Mouse (Mus musculus) forebrain, embryonic 13.5 days (tissue): ENCODE data around the gene Cpxm2. TPM values are rescaled to one million over a fixed set of nuclear protein-coding genes. Genes with fewer than 3 reads are reported as not detected.

Experiments
- ATAC-seq: fragments of 200-750 bp; cut with Nextera tagmentation; 2 replicates; pipeline ENCODE4 v1.8.0; 2017
- H3K27ac ChIP-seq: fragments of 300-500 bp; sonication (generic); 2 replicates; pipeline ENCODE4 v1.5.1; 2015; ENCODE audit warnings: inconsistent platforms, mild to moderate bottlenecking, moderate library complexity
- H3K27me3 ChIP-seq: fragments of 300-500 bp; sonication (generic); 2 replicates; pipeline ENCODE4 v1.6.1; 2015; ENCODE audit warnings: mild to moderate bottlenecking, inconsistent platforms
- H3K36me3 ChIP-seq: fragments of 300-500 bp; sonication (generic); 2 replicates; pipeline ENCODE4 v1.6.1; 2015; ENCODE audit warnings: mild to moderate bottlenecking, inconsistent platforms; ENCODE audit not compliant: poor library complexity, severe bottlenecking
- H3K4me1 ChIP-seq: fragments of 300-500 bp; sonication (generic); 2 replicates; pipeline ENCODE4 v1.6.1; 2015; ENCODE audit warnings: inconsistent platforms
- H3K4me2 ChIP-seq: fragments of 300-500 bp; sonication (generic); 2 replicates; pipeline ENCODE4 v1.6.1; 2015; ENCODE audit warnings: inconsistent platforms, mild to moderate bottlenecking, moderate library complexity
- H3K4me3 ChIP-seq: fragments of 300-500 bp; sonication (generic); 2 replicates; pipeline ENCODE4 v1.5.1; 2015; ENCODE audit warnings: mild to moderate bottlenecking, inconsistent platforms
- H3K9ac ChIP-seq: fragments of 300-500 bp; sonication (generic); 2 replicates; pipeline ENCODE4 v1.6.1; 2015; ENCODE audit warnings: mild to moderate bottlenecking, inconsistent platforms
- H3K9me3 ChIP-seq: fragments of 300-500 bp; sonication (generic); replicated peaks from 2 replicates; pipeline ENCODE4 v1.6.1; 2016; ENCODE audit warnings: inconsistent platforms
- whole genome bisulfite sequencing: fragments of 180-500 bp; shearing (Covaris S2); methylation state at CpG from one replicate; pipeline ENCODE4 v1.1.7; 2015; 5-methylcytosine and 5-hydroxymethylcytosine counted together
- polyA plus RNA-seq: library from polyadenylated mRNA; unstranded; fragments of >200 nt; fragmentation: Nextera tagmentation; extraction: Ambion mirVana; gene quantifications from 2 replicates; pipeline ENCODE4 v1.2.1, GENCODE M21; 2015

The Cpxm2 gene
- polyA plus RNA-seq, 1 experiment from 2014 or later = 0.65 TPM

- no peak for ATAC-seq
- no peak overlapping the region for H3K9ac ChIP-seq
- H3K4me1 ChIP-seq = no peaks in the 10 kb centered on the region
- WGBS = 89% methylated on average over 6 of the region's 6 CpGs
- no peak overlapping the region for H3K4me3 ChIP-seq
- no peaks in the 10 kb centered on the region for H3K36me3 ChIP-seq
- H3K9me3 ChIP-seq = no peaks in the 10 kb centered on the region
- H3K4me2 ChIP-seq = no peak overlapping the region
- no peaks in the 10 kb centered on the region for H3K27me3 ChIP-seq
- H3K27ac ChIP-seq = no peak overlapping the region
Observed at GRCm38 (mm10) chr7:132070877-132071625, 83.5 kb downstream of the Cpxm2 start.

GRCm38 (mm10) chr7:132067951-132068350, 86.6 kb downstream of the Cpxm2 start:
- Histone ChIP-seq H3K4me1 (no peaks in the 10 kb centered on the region), H3K9me3 (no peaks in the 10 kb centered on the region), H3K4me3 (no peak overlapping the region), H3K27ac (no peak overlapping the region), H3K4me2 (no peak overlapping the region), H3K27me3 (no peaks in the 10 kb centered on the region), H3K36me3 (no peaks in the 10 kb centered on the region), H3K9ac (no peak overlapping the region)
- WGBS = 85% methylated on average over 5 of the region's 5 CpGs
- ATAC-seq = no peak

- no peaks in the 10 kb centered on the region for H3K27me3 ChIP-seq
- no peak overlapping the region for H3K4me3 ChIP-seq
- H3K4me2 ChIP-seq = no peak overlapping the region
- H3K36me3 ChIP-seq = no peaks in the 10 kb centered on the region
- no peak overlapping the region for H3K27ac ChIP-seq
- no peak for ATAC-seq
- no peak overlapping the region for H3K9ac ChIP-seq
- WGBS = 83% methylated on average over 5 of the region's 5 CpGs
- no peaks in the 10 kb centered on the region for H3K9me3 ChIP-seq
- H3K4me1 ChIP-seq = no peaks in the 10 kb centered on the region
Observed at GRCm38 (mm10) chr7:132067511-132067910, 87.0 kb downstream of the Cpxm2 start.

- H3K9me3 ChIP-seq = no peaks in the 10 kb centered on the region
- no peak for ATAC-seq
- H3K4me3 ChIP-seq = no peak overlapping the region
- no peak overlapping the region for H3K4me2 ChIP-seq
- WGBS = 83% methylated on average over 7 of the region's 7 CpGs
- H3K4me1 ChIP-seq = no peaks in the 10 kb centered on the region
- H3K27ac ChIP-seq = no peak overlapping the region
- H3K27me3 ChIP-seq = no peaks in the 10 kb centered on the region
- no peak overlapping the region for H3K9ac ChIP-seq
- H3K36me3 ChIP-seq = no peaks in the 10 kb centered on the region
Observed at GRCm38 (mm10) chr7:132060116-132060515, 94.4 kb downstream of the Cpxm2 start.

GRCm38 (mm10) chr7:132056565-132056964, 98.0 kb downstream of the Cpxm2 start:
- Histone ChIP-seq H3K9me3 (no peaks in the 10 kb centered on the region), H3K9ac (no peak overlapping the region), H3K4me3 (no peak overlapping the region), H3K4me1 (no peaks in the 10 kb centered on the region), H3K27ac (no peak overlapping the region), H3K36me3 (no peaks in the 10 kb centered on the region), H3K27me3 (no peaks in the 10 kb centered on the region), H3K4me2 (no peak overlapping the region)
- WGBS = 35% methylated on average over 7 of the region's 7 CpGs
- no peak for ATAC-seq

GRCm38 (mm10) chr7:132046662-132047061, 107.9 kb downstream of the Cpxm2 start:
- H3K4me2 ChIP-seq = no peak overlapping the region
- peaks cover 16% of the 10 kb centered on the region for H3K4me1 ChIP-seq
- H3K27ac ChIP-seq = no peak overlapping the region
- no peaks in the 10 kb centered on the region for H3K9me3 ChIP-seq
- no peak overlapping the region for H3K4me3 ChIP-seq
- ATAC-seq = no peak
- H3K27me3 ChIP-seq = no peaks in the 10 kb centered on the region
- WGBS = 28% methylated on average over 2 of the region's 4 CpGs
- no peak overlapping the region for H3K9ac ChIP-seq
- no peaks in the 10 kb centered on the region for H3K36me3 ChIP-seq

- H3K9me3 ChIP-seq = no peaks in the 10 kb centered on the region
- H3K27ac ChIP-seq = peak overlapping the region; percentile 44
- H3K27me3 ChIP-seq = no peaks in the 10 kb centered on the region
- WGBS = 38% methylated on average over 6 of the region's 6 CpGs
- H3K9ac ChIP-seq = no peak overlapping the region
- ATAC-seq = peak; percentile 57
- no peak overlapping the region for H3K4me3 ChIP-seq
- H3K36me3 ChIP-seq = no peaks in the 10 kb centered on the region
- peaks cover 16% of the 10 kb centered on the region for H3K4me1 ChIP-seq
- no peak overlapping the region for H3K4me2 ChIP-seq
Observed at GRCm38 (mm10) chr7:132031940-132032531, 122.5 kb downstream of the Cpxm2 start.

GRCm38 (mm10) chr7:132026671-132027070, 127.9 kb downstream of the Cpxm2 start:
- no peak overlapping the region for H3K4me2 ChIP-seq
- no peak overlapping the region for H3K27ac ChIP-seq
- H3K27me3 ChIP-seq = no peaks in the 10 kb centered on the region
- no peak overlapping the region for H3K9ac ChIP-seq
- H3K4me3 ChIP-seq = no peak overlapping the region
- no peak for ATAC-seq
- WGBS = 75% methylated on average over 6 of the region's 6 CpGs
- no peaks in the 10 kb centered on the region for H3K9me3 ChIP-seq
- H3K4me1 ChIP-seq = peaks cover 11% of the 10 kb centered on the region
- no peaks in the 10 kb centered on the region for H3K36me3 ChIP-seq

GRCm38 (mm10) chr7:132025591-132025990, 128.9 kb downstream of the Cpxm2 start:
- 70% methylated on average over 6 of the region's 6 CpGs for WGBS

GRCm38 (mm10) chr7:132015933-132016332, 138.6 kb downstream of the Cpxm2 start:
- ATAC-seq = no peak
- H3K27ac ChIP-seq = no peak overlapping the region
- H3K36me3 ChIP-seq = no peaks in the 10 kb centered on the region
- H3K4me3 ChIP-seq = no peak overlapping the region
- H3K4me1 ChIP-seq = peaks cover 23% of the 10 kb centered on the region
- 52% methylated on average over 3 of the region's 3 CpGs for WGBS
- H3K9ac ChIP-seq = no peak overlapping the region
- no peaks in the 10 kb centered on the region for H3K9me3 ChIP-seq
- no peaks in the 10 kb centered on the region for H3K27me3 ChIP-seq
- H3K4me2 ChIP-seq = no peak overlapping the region

More at GRCm38 (mm10) chr7:132025591-132025990, 128.9 kb downstream of the Cpxm2 start:
- no peak overlapping the region for H3K4me2 ChIP-seq
- H3K27me3 ChIP-seq = no peaks in the 10 kb centered on the region
- no peak for ATAC-seq
- H3K4me1 ChIP-seq = peaks cover 7% of the 10 kb centered on the region; the same call in 1 of the 2 replicates
- no peak overlapping the region for H3K9ac ChIP-seq
- no peaks in the 10 kb centered on the region for H3K36me3 ChIP-seq
- no peak overlapping the region for H3K27ac ChIP-seq
- H3K9me3 ChIP-seq = no peaks in the 10 kb centered on the region
- no peak overlapping the region for H3K4me3 ChIP-seq

GRCm38 (mm10) chr7:132015193-132015592, 139.3 kb downstream of the Cpxm2 start:
- WGBS = 5% methylated on average over 3 of the region's 3 CpGs
- H3K9ac ChIP-seq = no peak overlapping the region
- H3K9me3 ChIP-seq = no peaks in the 10 kb centered on the region
- no peak overlapping the region for H3K4me2 ChIP-seq
- H3K27me3 ChIP-seq = no peaks in the 10 kb centered on the region
- no peak overlapping the region for H3K27ac ChIP-seq
- no peaks in the 10 kb centered on the region for H3K36me3 ChIP-seq
- H3K4me1 ChIP-seq = peaks cover 23% of the 10 kb centered on the region
- no peak for ATAC-seq
- H3K4me3 ChIP-seq = no peak overlapping the region

- no peaks in the 10 kb centered on the region for H3K36me3 ChIP-seq
- H3K4me1 ChIP-seq = peaks cover 23% of the 10 kb centered on the region
- no peaks in the 10 kb centered on the region for H3K27me3 ChIP-seq
- H3K4me2 ChIP-seq = no peak overlapping the region
- no peak overlapping the region for H3K4me3 ChIP-seq
- H3K27ac ChIP-seq = no peak overlapping the region
- no peak for ATAC-seq
- H3K9ac ChIP-seq = no peak overlapping the region
- 89% methylated on average over 5 of the region's 5 CpGs for WGBS
- no peaks in the 10 kb centered on the region for H3K9me3 ChIP-seq
Observed at GRCm38 (mm10) chr7:132013970-132014369, 140.6 kb downstream of the Cpxm2 start.
